Mouse (Mus musculus) c-Kit-positive CD71-positive TER-119-negative erythroid progenitor cells, embryonic 14.5 days (primary cell): ENCODE data around the gene Tdrd3.

Experiments
- DNase-seq: peaks from one replicate; pipeline ENCODE4 v3.0.0-alpha.2; 2013; ENCODE audit warnings: low read depth

Tdrd3 gene

DNA sequence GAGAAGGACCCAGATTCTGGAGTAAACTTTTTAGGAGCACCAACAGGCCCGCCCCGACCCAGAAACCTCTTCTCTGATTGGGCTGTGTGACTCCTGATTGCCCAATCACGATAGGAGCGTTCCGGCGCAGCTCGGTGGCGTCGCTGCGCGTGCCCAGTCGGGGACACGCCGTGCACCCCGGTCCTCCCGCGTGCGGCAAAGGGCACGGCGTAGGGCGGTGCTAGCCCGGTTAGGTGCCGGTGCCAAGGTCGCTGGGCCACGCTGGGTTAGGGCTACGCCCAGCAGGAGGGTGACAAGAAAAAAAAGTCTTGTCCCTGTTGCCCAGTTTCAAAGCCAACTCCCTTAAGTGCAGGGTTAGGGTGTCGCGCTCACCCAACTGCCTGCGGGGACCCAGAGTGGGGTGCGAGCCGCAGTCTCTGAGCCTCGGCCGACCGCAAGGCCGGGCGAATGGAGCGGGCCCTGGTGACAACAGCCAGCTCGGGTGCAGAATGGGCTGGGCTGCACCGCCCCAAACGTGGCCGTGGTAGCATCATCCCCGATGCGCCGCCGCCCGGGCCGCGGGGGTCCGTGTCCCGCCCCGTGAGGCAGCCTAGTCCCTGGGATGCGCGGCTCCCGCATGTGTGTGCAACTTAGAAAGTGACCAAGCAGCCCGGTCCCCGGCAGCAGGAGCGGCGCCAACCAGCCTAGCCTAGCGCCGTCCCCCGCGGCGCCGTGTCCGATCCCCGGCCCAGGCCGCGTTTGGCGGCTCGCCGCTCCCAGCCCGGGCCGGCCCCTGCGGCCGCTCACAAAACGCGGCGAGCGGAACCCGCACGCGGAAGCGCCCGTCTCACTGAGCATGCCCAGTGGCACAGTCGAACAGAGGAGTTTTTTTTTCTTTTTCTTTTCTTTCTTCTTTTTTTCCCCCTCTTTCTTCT, at the start of gene Tdrd3:
TSS of gene Tdrd3 (plus strand) at position 832 of the 914 bp plus-strand sequence.
- peak; percentile 90 for DNase-seq

DNA sequence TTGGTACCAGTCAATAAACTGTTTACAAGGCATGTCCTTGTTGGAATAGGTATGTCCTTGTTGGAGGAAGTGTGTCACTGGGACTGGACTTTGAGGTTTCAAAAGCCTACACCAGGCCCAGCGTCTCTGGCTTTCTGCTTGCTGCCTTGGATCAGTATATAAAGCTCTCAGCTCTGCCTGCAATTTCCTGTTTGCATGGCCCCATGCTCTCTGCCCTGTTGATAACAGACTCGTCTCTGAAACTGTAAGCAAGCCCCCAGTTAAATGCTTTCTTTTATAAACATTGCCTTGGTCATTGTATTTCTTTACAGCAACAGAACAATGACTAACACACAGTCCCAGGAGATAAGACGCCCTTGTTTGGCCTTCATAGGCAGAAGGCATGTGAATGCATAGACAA, 49.3 kb upstream of the Tdrd3 start:
- no peak for DNase-seq

DNA sequence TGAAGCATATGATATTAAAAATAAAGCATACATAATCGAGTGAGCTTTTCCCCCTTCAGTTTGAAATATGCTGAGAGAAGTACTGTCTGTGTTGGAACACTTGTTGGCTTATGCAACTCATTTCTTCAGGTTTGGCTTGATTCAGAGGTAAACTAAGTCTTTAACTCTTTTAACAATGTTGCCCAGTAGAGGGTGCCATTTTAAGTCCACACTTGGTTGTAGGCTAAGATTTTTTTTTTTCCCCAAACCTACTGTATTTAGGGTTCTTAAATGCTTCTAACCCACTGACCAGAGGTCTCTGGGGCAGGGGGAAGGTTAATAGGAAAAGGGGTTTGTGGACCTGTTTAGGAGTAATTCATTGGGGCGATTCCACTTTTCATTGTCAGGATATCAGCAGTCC, 33.4 kb upstream of the Tdrd3 start:
- DNase-seq: no peak

DNA sequence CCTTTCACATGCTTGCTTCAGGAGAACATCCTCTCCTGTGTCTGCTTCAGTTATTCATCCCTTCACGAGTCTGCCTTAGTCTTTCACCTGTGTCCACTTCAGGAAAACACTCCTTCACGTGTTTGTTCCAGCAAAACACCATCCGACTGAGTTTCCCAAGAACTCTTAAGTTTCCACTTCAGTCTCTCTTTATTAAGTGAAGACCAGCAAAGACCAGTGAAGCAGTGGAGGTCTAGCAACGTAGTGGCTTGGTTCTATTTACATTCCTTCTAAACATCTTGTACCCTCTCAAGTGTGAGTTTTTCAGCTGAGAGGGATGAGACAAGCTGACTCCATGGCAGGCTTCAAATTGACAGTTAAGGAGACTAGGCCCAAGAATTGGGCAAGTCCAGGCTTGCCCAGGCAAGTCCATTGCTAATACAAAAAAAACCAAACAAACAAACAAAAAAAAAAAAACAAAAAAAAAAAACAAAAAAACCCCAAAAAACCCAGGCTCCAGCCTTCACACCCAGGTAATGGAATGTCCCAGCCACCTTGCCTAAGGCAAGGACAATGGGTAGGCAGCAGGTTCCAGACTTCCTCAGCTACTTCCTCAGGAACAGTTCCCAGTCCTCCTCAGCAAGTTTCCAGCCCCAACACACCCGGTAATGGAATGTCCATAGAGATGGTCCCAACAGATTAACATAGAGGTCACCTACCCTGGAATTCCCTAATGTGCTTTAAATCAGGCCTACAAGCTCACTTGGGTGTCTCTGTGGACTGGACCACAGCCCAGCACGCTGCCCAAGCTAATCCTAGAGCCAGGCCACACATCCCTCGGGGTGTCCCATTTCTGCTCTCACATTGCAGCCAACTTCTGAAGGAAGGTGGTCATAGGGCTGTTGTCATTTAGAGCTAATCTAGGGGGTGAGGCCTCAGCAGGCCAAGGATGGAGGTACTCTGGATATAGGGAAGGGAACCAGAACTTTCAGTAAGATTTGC, 31.9 kb upstream of the Tdrd3 start:
- DNase-seq: no peak

DNA sequence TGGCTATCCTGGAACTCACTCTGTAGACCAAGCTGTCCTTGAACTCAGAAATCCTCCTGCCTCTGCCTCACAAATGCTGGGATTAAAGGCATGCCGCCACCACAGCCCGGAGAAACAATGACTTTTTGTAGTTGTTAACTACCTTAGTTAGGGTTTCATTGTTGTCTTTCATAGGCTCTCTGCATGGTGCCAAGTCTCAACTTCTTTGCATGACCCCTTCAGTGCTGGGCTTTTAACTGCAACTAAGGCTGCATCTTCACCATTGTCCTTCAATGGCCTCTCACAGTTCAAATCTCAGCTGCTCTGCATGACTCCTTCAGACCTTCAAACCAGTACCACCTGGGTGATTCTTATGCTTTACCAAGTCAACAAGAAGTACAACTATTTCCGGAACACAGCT, 23.3 kb upstream of the Tdrd3 start:
- DNase-seq: no peak

GRCm38 (mm10) chr14:87396643-87397042, 19.8 kb upstream of the Tdrd3 start:
- no peak for DNase-seq

GRCm38 (mm10) chr14:87415486-87415807, 992 bp upstream of the Tdrd3 start:
- DNase-seq: no peak

GRCm38 (mm10) chr14:87416755-87417690, 584 bp downstream of the Tdrd3 start:
- DNase-seq: no peak

- no peak for DNase-seq
Observed at GRCm38 (mm10) chr14:87417691-87418070, 1.2 kb downstream of the Tdrd3 start.

DNA sequence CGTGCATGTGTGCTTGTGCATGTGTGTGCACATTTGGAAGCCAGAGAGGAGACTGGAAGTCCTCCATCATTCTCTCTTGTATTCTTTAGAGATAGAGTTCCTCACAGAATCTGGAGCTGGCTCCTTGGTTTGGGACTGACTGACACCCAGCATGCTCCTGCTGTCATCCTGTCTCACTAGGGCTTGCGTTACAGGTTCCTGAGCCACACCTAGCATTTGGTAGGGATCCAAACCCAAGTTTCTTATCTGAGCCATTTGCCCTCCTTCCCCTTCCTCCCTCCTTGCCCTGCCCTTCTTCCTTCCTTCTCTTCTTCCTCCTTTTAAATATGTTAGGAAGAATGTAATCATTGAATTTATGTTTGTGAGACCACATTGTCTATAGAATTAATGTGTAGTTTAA, 3.3 kb downstream of the Tdrd3 start:
- DNase-seq: no peak

DNA sequence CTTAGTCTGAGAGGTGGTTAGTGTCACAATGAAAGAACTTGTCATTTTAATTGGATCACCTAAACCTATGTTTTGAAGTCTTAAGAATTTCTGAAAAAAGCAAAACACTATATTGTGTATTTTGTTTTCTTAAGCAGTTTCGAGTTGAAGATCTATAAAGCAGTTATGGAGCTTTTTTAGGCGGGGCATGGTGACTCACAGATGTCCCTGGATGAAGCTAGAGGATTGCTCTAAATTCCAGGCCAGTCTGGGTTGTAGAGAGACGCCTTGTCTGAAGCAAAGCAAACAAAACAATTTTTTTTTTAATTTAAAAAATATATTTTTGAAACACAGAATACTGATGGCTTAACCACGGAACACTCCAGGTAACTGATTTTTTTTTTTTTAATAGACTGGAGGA, 4.1 kb downstream of the Tdrd3 start:
- DNase-seq: no peak

DNA sequence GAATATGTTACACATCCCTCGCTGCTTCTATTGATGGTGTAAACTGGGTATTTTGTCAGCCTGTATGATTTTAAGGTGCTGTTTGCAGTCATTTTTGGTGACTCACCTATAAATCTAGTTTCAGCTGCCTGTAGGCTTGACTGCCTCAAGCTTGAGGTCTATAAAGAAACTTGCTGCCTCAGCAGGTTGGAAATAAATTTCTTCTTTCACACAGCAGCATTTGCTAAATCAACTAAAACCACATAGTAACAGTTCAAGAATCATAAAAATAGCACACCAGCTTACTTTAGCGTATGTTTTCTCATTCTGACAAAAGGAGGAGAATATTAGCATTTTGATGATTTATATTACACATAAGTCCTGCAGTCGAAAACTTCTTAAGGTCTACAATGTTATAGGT, 6.0 kb downstream of the Tdrd3 start:
- DNase-seq: no peak

GRCm38 (mm10) chr14:87426297-87426922, 10.0 kb downstream of the Tdrd3 start:
- no peak for DNase-seq

DNA sequence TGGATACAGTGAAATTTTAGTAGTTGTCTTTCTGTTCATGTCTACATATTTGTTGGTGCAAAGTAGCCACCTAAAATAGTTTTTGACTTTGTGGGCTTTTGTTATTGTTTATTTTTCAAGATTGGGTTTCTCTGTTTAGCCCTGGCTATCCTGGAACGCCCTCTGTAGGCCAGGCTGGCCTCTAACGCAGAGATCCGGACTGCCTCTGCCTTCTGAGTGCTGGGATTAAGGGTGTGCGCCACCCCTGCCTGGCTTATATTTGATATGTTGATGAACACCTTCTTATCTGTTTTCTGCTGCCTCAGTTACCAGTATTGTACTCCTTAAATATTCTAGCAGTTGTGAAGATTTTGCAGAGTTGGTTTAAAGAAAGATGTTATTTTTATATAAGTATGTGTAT, 10.6 kb downstream of the Tdrd3 start:
- no peak for DNase-seq

DNA sequence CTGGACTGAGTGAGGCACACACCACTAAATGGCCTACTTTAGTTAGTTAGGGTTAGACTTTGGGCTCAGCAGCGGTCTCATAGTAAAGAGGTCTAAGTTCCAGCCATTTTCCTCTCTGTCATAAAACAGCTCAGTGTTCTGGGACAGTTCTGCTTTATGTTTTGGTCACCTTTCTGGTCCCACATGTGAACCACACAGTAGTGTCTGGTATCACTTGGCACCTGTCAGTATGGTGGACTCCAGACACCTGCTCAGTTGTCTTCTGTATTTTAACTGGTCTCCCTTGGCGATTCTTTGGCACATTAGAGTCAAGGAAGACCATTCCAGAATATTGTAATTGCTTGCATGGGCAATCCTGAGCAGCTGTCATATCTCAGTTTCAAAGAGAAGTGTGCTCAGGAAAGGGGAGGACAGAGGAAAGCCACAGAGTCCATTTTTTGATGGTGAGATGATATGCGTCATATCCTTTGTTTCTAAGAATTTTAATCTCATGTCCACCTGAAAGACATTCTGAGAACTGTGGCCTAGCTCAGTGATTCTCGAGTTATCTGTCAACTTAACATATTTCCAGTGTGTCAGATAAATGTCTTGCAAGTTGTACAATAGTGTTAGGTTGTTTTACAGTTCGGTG, 11.3 kb downstream of the Tdrd3 start:
- DNase-seq: no peak

- DNase-seq: no peak
Observed at GRCm38 (mm10) chr14:87433390-87433915, 17.0 kb downstream of the Tdrd3 start.

DNA sequence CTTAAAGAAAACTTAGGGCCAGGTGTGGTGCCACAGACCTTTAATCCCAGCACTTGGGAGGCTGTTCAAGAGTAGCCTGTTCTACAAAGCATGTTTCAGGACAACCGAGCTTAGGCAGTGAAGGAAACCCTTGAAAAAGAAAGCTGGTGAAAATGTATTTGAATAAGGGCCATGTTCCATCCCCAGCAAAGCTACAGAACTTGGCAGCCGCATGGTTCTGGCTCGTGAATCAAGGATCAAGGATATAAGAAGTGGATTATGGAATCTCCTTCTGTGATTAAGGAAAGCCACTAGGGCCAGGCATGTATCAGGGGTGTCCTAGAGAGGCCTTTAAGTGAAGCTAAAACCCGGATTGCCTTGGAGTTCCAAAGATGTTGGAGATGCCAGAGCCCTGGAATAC, 18.9 kb downstream of the Tdrd3 start:
- DNase-seq: no peak

- no peak for DNase-seq
Observed at GRCm38 (mm10) chr14:87439721-87440120, 23.3 kb downstream of the Tdrd3 start.

- DNase-seq: no peak
Observed at GRCm38 (mm10) chr14:87446331-87446913, 30.0 kb downstream of the Tdrd3 start.
